Mouse (Mus musculus) CH12.LX (cell line): ENCODE measurements around the gene Hist1h4d. TPM values are rescaled to one million over a fixed set of nuclear protein-coding genes. Genes with fewer than 3 reads are reported as not detected.
A peak's percentile ranks its signal among the peaks of the same experiment; 100 is the strongest.
"Not testable (repeated sequence)": the region's sequence is repeated elsewhere in the genome, so short reads cannot be mapped to it uniquely, and the experiment has no call there.

Experiments used
- DNase-seq: peaks from one replicate; pipeline ENCODE4 v3.0.0-alpha.2; 2013; ENCODE audit errors: extremely low read depth
- H3K27ac ChIP-seq: 2 replicates; pipeline ENCODE4 v1.5.1; 2012; ENCODE audit warnings: low read depth, mild to moderate bottlenecking, control low read depth, moderate library complexity; ENCODE audit not compliant: insufficient read depth
- H3K27me3 ChIP-seq: replicated peaks from 2 replicates; pipeline ENCODE3; 2012; ENCODE audit warnings: inconsistent platforms
- H3K36me3 ChIP-seq, 2 experiments: replicated peaks in 1 of 2; 2 replicates each; pipeline versions ENCODE3 to v1.6.1; 2012; ENCODE audit warnings: inconsistent platforms in 1 of 2, low read length in 1 of 2, mild to moderate bottlenecking in 1 of 2, mixed read lengths in 1 of 2, moderate library complexity in 1 of 2; ENCODE audit not compliant: control insufficient read depth in 1 of 2, insufficient read depth in 1 of 2
- H3K4me1 ChIP-seq, 2 experiments: 2 replicates each; pipeline ENCODE4 v1.6.1; 2012; ENCODE audit warnings: inconsistent platforms in 1 of 2, moderate library complexity in 1 of 2; ENCODE audit not compliant: insufficient read depth in 2 of 2, control insufficient read depth in 1 of 2
- H3K4me2 ChIP-seq: 2 replicates; pipeline ENCODE4 v1.6.1; 2012; ENCODE audit warnings: low read depth, mild to moderate bottlenecking, control low read depth; ENCODE audit not compliant: poor library complexity, insufficient read depth, severe bottlenecking
- H3K4me3 ChIP-seq, 3 experiments: fragments of 150-350 bp in 1 of 3; sonication (generic) in 1 of 3; replicated peaks in 1 of 3; 2 replicates each; pipeline versions ENCODE3 to v1.5.1; 2011 to 2012; ENCODE audit warnings: low read depth in 2 of 3, low read length in 2 of 3, mild to moderate bottlenecking in 2 of 3, moderate library complexity in 2 of 3, control low read depth in 1 of 3, improper control_type of control experiment in 1 of 3, inconsistent platforms in 1 of 3, mixed read lengths in 1 of 3; ENCODE audit not compliant: poor library complexity in 1 of 3
- H3K79me2 ChIP-seq: replicated peaks from 2 replicates; pipeline ENCODE4 v1.6.1; 2012; ENCODE audit warnings: mild to moderate bottlenecking, moderate library complexity; ENCODE audit not compliant: control insufficient read depth, poor library complexity, insufficient read depth, severe bottlenecking; ENCODE audit errors: extremely low read depth
- H3K9ac ChIP-seq: 2 replicates; pipeline ENCODE4 v1.6.1; 2012; ENCODE audit warnings: low read depth, mild to moderate bottlenecking, control low read depth, moderate library complexity; ENCODE audit not compliant: insufficient read depth
- H3K9me3 ChIP-seq: replicated peaks from 2 replicates; pipeline ENCODE3; 2012; ENCODE audit warnings: low read length, inconsistent platforms, mixed read lengths
- BHLHE40 ChIP-seq: IDR thresholded peaks from 2 replicates; pipeline ENCODE4 v1.6.1; 2011; ENCODE audit warnings: mild to moderate bottlenecking, low read depth, low read length, improper control_type of control experiment
- CHD1 ChIP-seq: IDR thresholded peaks from 2 replicates; pipeline ENCODE4 v1.6.1; 2012; ENCODE audit warnings: low read depth, low read length, improper control_type of control experiment, inconsistent platforms
- CTCF ChIP-seq, 2 experiments: IDR thresholded peaks in 1 of 2; conservative IDR thresholded peaks in 1 of 2; 2 replicates each; pipeline ENCODE4 v1.5.1; 2011 to 2012; ENCODE audit warnings: low read depth in 2 of 2, low read length in 2 of 2, improper control_type of control experiment in 1 of 2, inconsistent platforms in 1 of 2, mild to moderate bottlenecking in 1 of 2, moderate library complexity in 1 of 2
- GABPA ChIP-seq: IDR thresholded peaks from 2 replicates; pipeline ENCODE4 v1.6.1; 2012; ENCODE audit warnings: low read depth, low read length, improper control_type of control experiment, inconsistent platforms; ENCODE audit not compliant: insufficient replicate concordance
- IRF4 ChIP-seq: IDR thresholded peaks from 2 replicates; pipeline ENCODE4 v1.6.1; 2014; ENCODE audit warnings: low read depth, mild to moderate bottlenecking, inconsistent platforms, low read length, improper control_type of control experiment
- JUN ChIP-seq: IDR thresholded peaks from 2 replicates; pipeline ENCODE4 v1.6.1; 2011; ENCODE audit warnings: low read depth, mild to moderate bottlenecking, low read length, improper control_type of control experiment, moderate library complexity; ENCODE audit not compliant: insufficient read depth
- JUND ChIP-seq: conservative IDR thresholded peaks from 2 replicates; pipeline ENCODE4 v1.6.1; 2011; ENCODE audit warnings: low read depth, low read length, improper control_type of control experiment
- KAT2A ChIP-seq: IDR thresholded peaks from 2 replicates; pipeline ENCODE4 v1.6.1; 2012; ENCODE audit warnings: low read length, improper control_type of control experiment, inconsistent platforms; ENCODE audit not compliant: insufficient replicate concordance
- MAX ChIP-seq: IDR thresholded peaks from 2 replicates; pipeline ENCODE4 v1.6.1; 2011; ENCODE audit warnings: low read length, improper control_type of control experiment
- MAZ ChIP-seq: IDR thresholded peaks from 2 replicates; pipeline ENCODE4 v1.6.1; 2012; ENCODE audit warnings: low read depth, mild to moderate bottlenecking, inconsistent platforms, low read length, improper control_type of control experiment, moderate library complexity
- MEF2A ChIP-seq: IDR thresholded peaks from 2 replicates; pipeline ENCODE4 v1.6.1; 2014; ENCODE audit warnings: low read depth, mild to moderate bottlenecking, inconsistent platforms, low read length, improper control_type of control experiment, borderline replicate concordance
- MXI1 ChIP-seq: IDR thresholded peaks from 2 replicates; pipeline ENCODE4 v1.6.1; 2011; ENCODE audit warnings: mild to moderate bottlenecking, low read depth, low read length, improper control_type of control experiment
- NELFE ChIP-seq: IDR thresholded peaks from 2 replicates; pipeline ENCODE4 v1.6.1; 2011; ENCODE audit warnings: low read depth, low read length, improper control_type of control experiment
- POLR2A ChIP-seq: IDR thresholded peaks from 2 replicates; pipeline ENCODE4 v1.6.1; 2011; ENCODE audit warnings: low read depth, mild to moderate bottlenecking, improper control_type of control experiment, low read length
- POLR2AphosphoS2 ChIP-seq: IDR thresholded peaks from 2 replicates; pipeline ENCODE4 v1.6.1; 2011; ENCODE audit warnings: low read depth, low read length, improper control_type of control experiment
- RCOR1 ChIP-seq: conservative IDR thresholded peaks from 2 replicates; pipeline ENCODE4 v1.6.1; 2012; ENCODE audit warnings: low read depth, mild to moderate bottlenecking, inconsistent platforms, low read length, improper control_type of control experiment
- SIN3A ChIP-seq: IDR thresholded peaks from 2 replicates; pipeline ENCODE4 v1.6.1; 2012; ENCODE audit warnings: low read length, improper control_type of control experiment, inconsistent platforms
- SMC3 ChIP-seq: IDR thresholded peaks from 2 replicates; pipeline ENCODE4 v1.6.1; 2011; ENCODE audit warnings: low read depth, low read length, improper control_type of control experiment
- TCF12 ChIP-seq: IDR thresholded peaks from 2 replicates; pipeline ENCODE4 v1.6.1; 2014; ENCODE audit warnings: low read depth, mild to moderate bottlenecking, inconsistent platforms, low read length, improper control_type of control experiment
- UBTF ChIP-seq: IDR thresholded peaks from 2 replicates; pipeline ENCODE4 v1.6.1; 2012; ENCODE audit warnings: low read depth, mild to moderate bottlenecking, inconsistent platforms, low read length, improper control_type of control experiment, moderate library complexity
- ZKSCAN1 ChIP-seq: IDR thresholded peaks from 2 replicates; pipeline ENCODE4 v1.6.1; 2012; ENCODE audit warnings: low read depth, inconsistent platforms, low read length, improper control_type of control experiment, borderline replicate concordance
- ZNF384 ChIP-seq: IDR thresholded peaks from 2 replicates; pipeline ENCODE4 v1.6.1; 2012; ENCODE audit warnings: low read depth, low read length, improper control_type of control experiment, inconsistent platforms
- dilution Hi-C: fragments of 300-500 bp; cut with MboI; formaldehyde crosslinking; loops from 2 replicates; pipeline ENCODE4 v1.14.3; 2020; ENCODE audit warnings: low sequenced_read_pairs; ENCODE audit not compliant: extremely low pct_unique_long_range_greater_than_20kb, extremely low pct_ligation_motif_present
- in situ Hi-C: fragments of 300-500 bp; cut with MboI; formaldehyde crosslinking; loops from 3 replicates; pipeline ENCODE4 v1.14.3; 2019; ENCODE audit warnings: low sequenced_read_pairs, low pct_ligation_motif_present, low pct_unique_long_range_greater_than_20kb, mixed read lengths
- polyA plus RNA-seq: library from polyadenylated mRNA; unstranded; fragments of >175 nt; gene quantifications from 2 replicates; pipeline ENCODE4 v1.2.1, GENCODE M21; 2012; ENCODE audit warnings: low read depth; ENCODE audit not compliant: insufficient read length
- total RNA-seq, 2 experiments: library from RNA; depleted of rRNA; stranded (reverse); fragments of 300-350 nt in 1 of 2; fragments of >200 nt in 1 of 2; gene quantifications; 2 replicates each; pipeline ENCODE4 v1.2.3; 2012 to 2014

The Hist1h4d gene
- total and polyA plus RNA-seq, 3 experiments = 6.7 to 1,831 (median 27.7) TPM

- H3K27me3 ChIP-seq, DNase-seq, in situ Hi-C loops, H3K9me3 ChIP-seq, H3K36me3 ChIP-seq, dilution Hi-C loops, H3K79me2 ChIP-seq: not testable (repeated sequence)
- Histone ChIP-seq H3K27ac (peak overlapping the region; percentile 90), H3K4me3 (peak overlapping the region in 2 of 3 experiments; percentile 39 to 64), H3K4me2 (peak overlapping the region; percentile 67), H3K4me1 (peaks cover 0 to 13% of the 10 kb centered on the region in 2 experiments; a peak in 2 of 4 replicates), H3K9ac (peak overlapping the region; percentile 69; the same call in 1 of the 2 replicates)
- TF ChIP-seq POLR2AphosphoS2 (peak; percentile 11; the same call in 1 of the 2 replicates), IRF4 (0 out of 2 replicates have a peak, but pooled peaks have one; percentile 3), UBTF (0 out of 2 replicates have a peak, but pooled peaks have one; percentile 22), POLR2A (peak; percentile 72; the same call in 1 of the 2 replicates)
Measured at GRCm38 (mm10) chr13:23544787-23545120, 36.6 kb upstream of the Hist1h4d start.

GRCm38 (mm10) chr13:23546694-23547093 is 34.7 kb upstream of the Hist1h4d start:
- H3K4me1 ChIP-seq = peaks cover 0 to 6% of the 10 kb centered on the region in 2 experiments; a peak in 1 of 4 replicates
- H3K36me3 ChIP-seq = no peaks in the 10 kb centered on the region
- H3K4me3 ChIP-seq = no peak overlapping the region
- no peak overlapping the region for H3K27ac ChIP-seq
- dilution Hi-C loops (no loop called here), in situ Hi-C loops (no loop called here)
- H3K27me3 ChIP-seq = no peaks in the 10 kb centered on the region
- DNase-seq = no peak
- TF ChIP-seq MEF2A = no peak
- TF ChIP-seq RCOR1 = no peak
- TF ChIP-seq SIN3A = no peak
- no peak for TF ChIP-seq ZNF384
- TF ChIP-seq TCF12 = no peak
- TF ChIP-seq CTCF (conservative IDR thresholded peaks at IDR 0.05 in 1 of 2, IDR thresholded peaks at IDR 0.05 in 1 of 2; ENCODE audit: low read depth in 2 of 2, low read length in 2 of 2) = no peak
- TF ChIP-seq JUND = no peak
- TF ChIP-seq POLR2AphosphoS2 = no peak
- TF ChIP-seq GABPA = no peak
- no peak for TF ChIP-seq CHD1
- no peak for TF ChIP-seq MXI1
- TF ChIP-seq KAT2A = no peak
- TF ChIP-seq MAX = no peak
- no peak for TF ChIP-seq SMC3
- no peak for TF ChIP-seq JUN
- no peak for TF ChIP-seq BHLHE40
- TF ChIP-seq NELFE = no peak
- no peak for TF ChIP-seq POLR2A
- no peak for TF ChIP-seq MAZ
- no peak for TF ChIP-seq ZKSCAN1
- no peak overlapping the region for H3K9ac ChIP-seq
- no peaks in the 10 kb centered on the region for H3K9me3 ChIP-seq
- no peak overlapping the region for H3K4me2 ChIP-seq
- H3K79me2 ChIP-seq = no peaks in the 10 kb centered on the region
